Mouse (Mus musculus) liver, embryonic 14.5 days (tissue): Measurements from ENCODE around the gene Tmem14a.

ENCODE experiments used
- CTCF ChIP-seq: IDR thresholded peaks from 2 replicates; pipeline ENCODE4 v1.5.1; 2016; ENCODE audit warnings: antibody characterized with exemption, low read depth, control low read depth
- EP300 ChIP-seq: IDR thresholded peaks from 2 replicates; pipeline ENCODE4 v1.6.1; 2016; ENCODE audit warnings: antibody characterized with exemption, low read depth

DNA sequence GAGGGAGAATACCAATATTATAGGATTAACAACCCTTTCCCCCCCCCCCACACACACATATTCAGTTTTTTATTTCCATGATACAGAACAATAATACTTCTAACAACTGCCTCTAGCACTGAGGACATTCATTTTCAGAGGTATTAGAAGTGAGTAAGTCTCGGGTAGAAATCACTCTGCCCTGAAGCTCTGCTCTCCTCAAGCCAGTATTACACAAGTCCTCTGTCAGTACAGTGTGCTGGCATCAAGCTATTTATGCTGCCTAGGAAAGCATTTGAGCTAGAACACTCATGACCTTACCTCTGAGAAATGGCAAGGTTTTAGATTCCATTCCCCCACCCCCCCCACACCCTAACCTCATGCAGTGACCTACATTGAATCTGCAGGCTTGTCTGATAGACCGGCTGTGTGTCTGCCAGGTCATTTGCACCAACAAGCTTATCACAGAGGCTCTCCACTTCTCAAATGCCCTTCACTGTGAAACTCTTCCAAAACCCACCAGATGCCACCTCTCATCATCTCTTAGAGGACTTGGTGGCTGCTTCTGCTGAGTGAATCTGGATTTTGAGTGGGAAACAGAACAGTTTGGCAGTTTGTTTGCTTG, 56.2 kb downstream of the Tmem14a start:
- no peak for TF ChIP-seq EP300
- no peak for TF ChIP-seq CTCF
